Mouse (Mus musculus) frontal cortex, postnatal 25 days (tissue): ENCODE measurements at regions not wholly inside any gene's neighbourhood (a gene's known extent, or its start where the extent isn't known, plus 50 kb on each side); places are given as distances from the start of the nearest gene placed in this dataset.

Source experiments
- DNase-seq, 2 experiments: peaks; one replicate each; pipeline ENCODE4 v3.0.0; 2022; ENCODE audit warnings: low spot score in 2 of 2

DNA sequence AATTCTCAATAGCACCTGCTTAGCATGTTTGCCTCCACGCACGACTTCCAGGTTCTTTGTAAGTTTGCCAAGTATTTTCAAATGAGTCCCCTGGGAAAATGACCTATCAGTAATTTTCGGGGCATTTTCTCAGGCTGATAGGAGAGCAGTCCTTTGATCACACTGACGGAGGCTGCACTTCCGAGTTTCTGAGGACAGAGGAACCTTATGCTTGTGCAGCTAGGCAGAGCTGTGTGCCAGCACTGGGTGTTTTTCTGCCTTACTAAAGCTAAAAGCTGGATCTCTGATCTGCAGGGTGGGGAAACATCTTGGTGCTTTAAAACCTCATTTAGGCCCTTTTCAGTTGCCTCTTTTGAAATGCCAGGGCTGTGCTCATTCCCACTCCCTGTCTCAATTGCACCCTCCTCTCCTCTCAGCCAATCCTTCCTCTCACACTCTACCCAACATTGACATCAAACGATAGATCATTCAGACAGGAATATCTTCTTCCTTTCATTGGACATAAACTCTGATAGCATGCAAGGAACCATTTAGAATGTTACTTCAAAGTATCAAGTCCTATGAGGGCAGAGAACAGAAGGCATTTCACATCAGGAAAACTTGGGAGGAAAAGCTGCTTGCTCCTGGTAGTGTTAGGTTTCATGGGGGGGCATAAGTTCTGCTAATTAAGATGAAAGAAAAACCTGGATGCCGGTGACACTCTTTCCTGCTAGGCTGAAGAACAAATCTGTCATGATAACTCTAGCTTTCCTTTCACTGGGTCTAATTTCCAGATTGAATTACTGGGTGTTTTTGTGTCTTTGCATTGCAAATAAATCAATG is 95.3 kb downstream of the Lurap1l start:
- no peak for DNase-seq

- no peak for DNase-seq
Observed at GRCm38 (mm10) chr4:81006546-81006945, 96.1 kb downstream of the Lurap1l start.

DNA sequence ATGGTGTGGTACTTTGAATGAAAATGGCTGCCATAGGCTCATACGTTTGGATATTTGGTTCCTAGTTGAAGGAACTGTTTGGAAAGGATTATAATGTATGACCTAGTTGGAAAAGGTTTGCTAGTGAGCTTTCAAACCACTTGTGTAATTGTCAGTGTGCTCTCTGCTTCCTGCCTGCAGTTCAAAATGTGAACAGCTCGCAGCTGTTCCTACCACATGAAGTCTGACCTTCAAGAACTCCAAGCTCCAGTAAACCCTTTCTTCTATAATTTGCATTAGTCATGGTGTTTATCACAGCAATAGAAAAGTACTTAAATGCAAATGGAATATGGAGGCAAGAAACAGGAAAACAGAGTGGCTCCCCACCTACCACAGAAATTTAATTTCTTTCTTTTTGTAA is 111.4 kb downstream of the Lurap1l start:
- no peak for DNase-seq

GRCm38 (mm10) chr4:81023436-81023983 is 113.1 kb downstream of the Lurap1l start:
- no peak for DNase-seq

- DNase-seq, result no peak
Observed at GRCm38 (mm10) chr4:81027558-81027957, 117.1 kb downstream of the Lurap1l start.

- no peak for DNase-seq
Observed at GRCm38 (mm10) chr4:81030671-81031070, 120.2 kb downstream of the Lurap1l start.

GRCm38 (mm10) chr4:81037336-81037902 is 127.0 kb downstream of the Lurap1l start:
- no peak for DNase-seq

DNA sequence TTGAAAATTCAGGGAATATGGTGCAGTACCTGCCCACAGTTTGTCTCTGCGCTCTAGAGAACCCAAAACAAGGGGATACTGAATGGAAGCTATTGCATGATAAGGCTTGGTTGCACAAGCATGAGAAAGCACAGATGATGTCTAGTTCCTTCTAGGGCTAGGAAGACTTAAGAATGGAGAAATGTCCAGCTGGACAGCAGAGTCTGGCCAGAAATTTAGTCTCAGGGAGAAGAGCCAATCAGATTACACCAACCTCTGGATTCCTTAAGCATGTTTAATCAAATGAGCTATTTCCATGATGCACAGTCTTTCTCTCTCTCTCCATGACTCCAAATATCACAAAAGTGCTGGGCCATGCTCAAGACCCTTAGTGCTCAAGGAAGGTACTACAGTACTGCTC is 147.8 kb downstream of the Lurap1l start:
- DNase-seq, result no peak

DNA sequence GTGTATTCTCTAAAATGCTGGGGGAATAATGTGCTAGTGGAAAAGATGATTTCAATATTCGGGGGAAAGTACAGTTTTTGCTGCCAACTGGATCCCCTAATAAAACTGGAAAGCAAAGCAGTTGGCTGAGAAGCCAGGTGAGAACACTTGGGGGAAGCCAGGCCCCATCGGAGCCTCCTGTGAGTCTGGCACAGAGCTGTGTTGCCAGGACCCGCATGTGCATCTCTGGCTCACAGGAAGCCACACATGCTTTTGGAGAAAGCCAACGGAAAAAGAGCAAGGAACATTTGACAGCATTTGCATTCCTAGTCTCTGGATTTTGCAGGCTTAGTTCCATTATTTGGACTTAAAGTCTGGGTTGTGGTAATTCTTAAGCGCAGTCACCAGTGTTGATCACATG is 148.4 kb downstream of the Lurap1l start:
- no peak for DNase-seq

DNA sequence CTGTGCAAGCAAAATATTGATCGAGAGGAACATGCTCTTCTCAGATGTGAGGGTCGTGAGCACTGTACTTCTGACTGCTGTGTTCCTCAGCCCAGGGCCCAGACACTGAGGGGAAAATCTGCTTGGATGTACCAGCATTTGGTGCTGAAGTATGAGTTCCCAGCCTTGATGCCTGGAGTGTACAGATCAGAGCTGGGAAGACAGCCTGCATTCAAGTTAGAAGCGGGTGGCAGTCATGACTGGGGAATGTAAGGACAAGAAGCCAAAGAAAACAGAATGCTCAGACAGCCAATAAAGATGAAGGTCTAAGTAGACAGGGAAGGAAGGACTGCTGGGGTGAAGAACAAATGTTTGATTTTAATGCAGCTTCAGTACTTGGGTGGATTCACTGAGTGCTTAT is 148.9 kb downstream of the Lurap1l start:
- DNase-seq, result no peak

DNA sequence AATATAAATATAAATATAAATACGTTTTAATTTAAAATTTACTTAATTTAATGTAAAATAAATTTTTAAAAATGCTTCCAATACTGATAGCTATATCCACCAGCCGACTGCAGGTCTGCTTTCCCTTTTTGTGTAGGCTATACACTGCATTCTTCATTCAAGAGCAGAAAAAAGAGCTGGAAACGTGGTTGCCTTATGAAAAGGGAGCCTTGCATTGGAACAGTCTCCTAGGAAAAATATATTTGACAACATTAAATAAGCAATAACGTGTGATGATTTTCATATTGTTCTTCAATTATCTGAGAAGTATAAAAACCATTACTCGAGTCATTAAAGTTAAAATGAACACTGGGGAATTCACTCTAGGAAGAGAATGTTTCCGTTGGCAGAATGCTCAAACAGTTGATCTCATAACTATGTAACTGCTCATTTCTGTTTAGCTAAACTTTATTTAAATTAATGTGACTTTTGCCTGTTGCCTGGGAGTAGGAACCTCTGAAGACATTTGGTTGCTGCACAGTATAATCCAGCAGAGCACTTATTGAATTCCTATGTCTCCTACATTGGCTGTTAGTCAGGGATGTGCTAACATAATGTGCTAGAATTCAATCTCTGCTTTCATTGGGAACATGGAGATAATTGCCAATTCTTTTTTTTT is 172.0 kb downstream of the Lurap1l start:
- DNase-seq, result no peak

- no peak for DNase-seq
Observed at GRCm38 (mm10) chr4:81085188-81085587, 174.7 kb downstream of the Lurap1l start.

GRCm38 (mm10) chr4:81096581-81096980 is 186.1 kb downstream of the Lurap1l start:
- DNase-seq, result no peak

DNA sequence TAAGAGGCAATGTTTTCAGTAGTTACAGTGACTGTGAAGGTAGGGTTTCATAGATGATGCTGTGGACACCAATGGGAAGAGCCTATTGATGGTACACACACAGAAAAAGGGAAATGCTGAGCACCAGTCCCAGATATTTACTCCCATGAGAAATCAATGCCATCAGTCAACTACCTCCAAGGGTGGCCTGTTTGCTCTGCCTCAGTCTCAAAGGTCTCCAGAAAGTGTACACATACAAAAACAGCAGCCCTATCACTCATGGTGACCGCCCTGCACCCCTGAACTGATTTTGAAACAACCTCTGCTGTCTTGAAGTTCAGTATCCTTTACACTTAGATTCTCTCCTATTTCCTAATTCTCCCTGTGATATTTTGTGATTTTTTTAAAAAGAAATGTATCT is 187.2 kb downstream of the Lurap1l start:
- DNase-seq, result no peak

DNA sequence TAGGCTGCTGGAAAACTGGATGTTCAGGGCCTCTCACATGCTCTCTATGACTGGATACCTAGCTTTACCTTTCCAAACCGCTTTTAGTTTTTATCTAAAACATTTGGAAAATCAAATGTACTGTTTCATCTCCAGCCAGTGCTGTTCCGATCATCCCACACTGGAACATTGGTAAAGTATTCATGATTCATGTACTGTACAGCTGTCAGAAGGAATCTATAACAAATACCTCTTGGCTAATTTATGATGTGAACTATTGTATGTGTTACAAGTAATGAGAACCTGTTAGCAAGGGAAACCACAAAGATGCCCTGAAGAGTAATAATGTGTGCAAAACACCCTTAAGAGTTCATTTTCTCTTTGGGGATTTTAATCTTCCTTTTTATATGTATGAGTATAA is 190.6 kb downstream of the Lurap1l start:
- DNase-seq, result no peak

- DNase-seq, result no peak
Observed at GRCm38 (mm10) chr4:81111307-81111706, 200.9 kb downstream of the Lurap1l start.

GRCm38 (mm10) chr4:81116411-81116810 is 206.0 kb downstream of the Lurap1l start:
- no peak for DNase-seq

DNA sequence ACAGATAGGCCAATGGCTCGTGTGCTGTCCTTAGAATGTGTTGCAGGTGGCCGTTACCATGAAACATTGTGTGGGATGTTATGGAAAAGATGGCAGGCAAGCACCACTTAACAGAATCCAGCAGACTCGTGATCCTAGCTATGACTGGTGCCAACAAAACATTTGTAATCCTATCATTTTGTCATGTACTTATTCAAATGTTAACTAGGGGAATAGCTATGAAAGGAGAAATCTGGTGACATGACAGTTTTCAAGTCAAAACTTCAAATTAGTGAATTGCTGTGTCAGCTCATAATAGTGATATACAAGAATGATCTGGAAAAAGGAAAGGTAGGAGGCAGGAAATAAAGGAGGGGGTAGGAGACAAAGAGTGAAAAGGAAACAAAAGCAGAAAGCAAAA is 213.7 kb downstream of the Lurap1l start:
- DNase-seq, result no peak

GRCm38 (mm10) chr4:81129874-81130273 is 219.4 kb downstream of the Lurap1l start:
- no peak for DNase-seq

DNA sequence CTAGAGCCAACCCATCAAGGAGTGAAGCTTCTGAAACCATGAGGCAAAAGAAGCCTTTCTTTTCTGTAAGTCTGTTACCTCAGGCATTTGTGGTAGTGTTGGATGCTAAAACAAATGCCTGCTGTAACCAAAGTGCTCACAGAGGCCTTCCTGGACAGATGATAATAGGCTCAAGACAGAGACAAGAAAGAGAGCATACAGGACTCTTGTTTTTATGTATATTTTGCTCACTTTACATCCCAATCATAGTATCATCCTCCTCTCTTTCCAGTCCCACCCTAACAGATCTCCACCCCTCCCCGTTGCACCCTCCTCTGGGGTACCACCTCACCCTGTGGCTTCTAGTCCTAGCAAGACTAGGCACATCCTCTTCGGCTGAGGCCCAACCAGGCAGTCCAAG is 262.7 kb downstream of the Lurap1l start:
- DNase-seq, result no peak

DNA sequence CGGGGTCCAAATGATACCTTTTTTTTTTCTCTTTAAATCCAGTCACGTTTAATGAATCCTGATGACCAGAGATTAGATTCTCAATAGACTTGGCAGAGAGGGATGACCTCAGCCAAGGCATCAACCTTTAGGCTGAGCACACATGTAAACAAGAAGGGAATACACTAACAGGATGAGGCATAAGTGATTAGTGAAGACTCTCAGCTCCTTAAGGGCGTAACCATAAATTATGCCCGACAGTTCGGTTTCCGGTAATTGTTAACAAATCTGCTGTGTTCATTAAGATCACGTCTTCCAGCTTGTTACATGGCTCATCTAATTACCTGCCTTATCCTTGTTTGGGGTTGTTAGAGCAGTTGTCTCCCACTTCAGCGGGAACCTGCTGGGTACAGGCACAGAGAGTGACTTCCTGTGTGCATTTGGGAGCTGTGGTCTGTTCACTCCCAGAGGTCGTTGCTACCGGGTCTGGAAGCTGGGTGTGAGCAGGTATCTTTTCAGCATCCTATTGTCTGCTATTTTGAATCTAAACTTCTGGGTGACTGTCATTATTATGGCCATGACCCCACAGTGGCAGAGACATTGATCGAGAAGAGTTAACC is 265.1 kb downstream of the Mpdz start:
- no peak for DNase-seq

DNA sequence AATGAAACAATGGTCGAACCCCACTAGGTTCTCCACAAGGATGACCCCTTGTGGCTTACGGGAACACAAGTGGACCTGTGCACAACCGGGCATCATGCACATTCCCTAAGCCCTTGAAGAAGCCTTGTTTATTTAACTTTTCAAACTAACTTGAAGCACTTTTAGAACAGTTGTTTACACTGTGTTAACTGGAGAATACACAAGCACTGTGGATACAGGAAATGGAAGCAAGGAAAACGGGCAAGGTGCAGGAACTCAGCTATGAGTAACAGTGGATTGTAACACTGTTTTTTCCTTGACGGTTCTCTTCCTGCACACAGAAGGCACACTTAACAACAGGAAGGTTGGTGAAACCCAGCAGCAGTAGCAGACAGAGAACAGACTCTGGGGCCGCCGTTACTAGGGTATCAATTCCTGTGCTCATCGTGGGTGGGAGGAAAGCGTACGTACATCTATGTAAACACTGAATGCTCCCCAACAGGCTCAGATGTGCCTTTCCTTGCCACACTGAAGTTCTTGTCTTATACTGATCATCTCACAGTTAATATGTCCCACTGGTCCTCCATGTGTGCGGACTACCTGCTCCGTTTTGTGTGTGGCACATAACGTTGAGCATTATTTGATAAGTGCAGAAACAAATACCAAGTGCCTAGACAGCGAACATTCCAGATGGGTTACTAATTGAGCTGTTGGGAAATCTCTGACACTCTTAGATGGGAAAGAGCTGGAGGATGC is 264.4 kb downstream of the Mpdz start:
- DNase-seq, result no peak
